Mouse (Mus musculus) c-Kit-positive CD71-negative TER-119-negative erythroid progenitor cells, embryonic 14.5 days (primary cell): ENCODE measurements around the gene Suco.

Experiments
- DNase-seq: peaks from one replicate; pipeline ENCODE4 v3.0.0-alpha.2; 2013; ENCODE audit warnings: low read depth

Suco gene

GRCm38 (mm10) chr1:161894126-161894525 lies 17.6 kb upstream of the Suco start:
- no peak for DNase-seq

- DNase-seq, result no peak
Measured at GRCm38 (mm10) chr1:161888823-161889222, 12.3 kb upstream of the Suco start.

GRCm38 (mm10) chr1:161887679-161888260 lies 11.3 kb upstream of the Suco start:
- DNase-seq, result no peak

GRCm38 (mm10) chr1:161885762-161886161 lies 9.3 kb upstream of the Suco start:
- DNase-seq, result no peak

- no peak for DNase-seq
Measured at GRCm38 (mm10) chr1:161877580-161878142, 1.2 kb upstream of the Suco start.

GRCm38 (mm10) chr1:161875706-161876552 lies 553 bp downstream of the Suco start:
- no peak for DNase-seq

GRCm38 (mm10) chr1:161869422-161869821 lies 7.1 kb downstream of the Suco start:
- no peak for DNase-seq

- no peak for DNase-seq
Measured at GRCm38 (mm10) chr1:161868413-161868812, 8.1 kb downstream of the Suco start.

GRCm38 (mm10) chr1:161863742-161864141 lies 12.7 kb downstream of the Suco start:
- no peak for DNase-seq

GRCm38 (mm10) chr1:161859248-161859647 lies 17.2 kb downstream of the Suco start:
- DNase-seq, result no peak

GRCm38 (mm10) chr1:161826677-161827076 lies 49.8 kb downstream of the Suco start:
- no peak for DNase-seq

GRCm38 (mm10) chr1:161809428-161809827 lies 67.1 kb downstream of the Suco start:
- no peak for DNase-seq

GRCm38 (mm10) chr1:161808980-161809379 lies 67.5 kb downstream of the Suco start:
- no peak for DNase-seq

GRCm38 (mm10) chr1:161804541-161804971 lies 71.9 kb downstream of the Suco start:
- no peak for DNase-seq

GRCm38 (mm10) chr1:161801321-161801720 lies 75.2 kb downstream of the Suco start:
- no peak for DNase-seq

- DNase-seq, result no peak
Measured at GRCm38 (mm10) chr1:161800256-161800655, 76.2 kb downstream of the Suco start.

GRCm38 (mm10) chr1:161799791-161800190 lies 76.7 kb downstream of the Suco start:
- no peak for DNase-seq

- DNase-seq, result peak; percentile 39
Measured at GRCm38 (mm10) chr1:161798866-161799265, 77.6 kb downstream of the Suco start.

GRCm38 (mm10) chr1:161794447-161795211 lies 81.9 kb downstream of the Suco start:
- DNase-seq, result no peak

GRCm38 (mm10) chr1:161793321-161793720 lies 83.2 kb downstream of the Suco start:
- no peak for DNase-seq

- DNase-seq, result no peak
Measured at GRCm38 (mm10) chr1:161792687-161792969, 83.9 kb downstream of the Suco start.

GRCm38 (mm10) chr1:161791854-161792686 lies 84.4 kb downstream of the Suco start:
- no peak for DNase-seq
